Mouse (Mus musculus) heart, postnatal 10 days (tissue): Measurements from ENCODE around the gene Gm21969. TPM values are rescaled to one million over a fixed set of nuclear protein-coding genes. Genes with fewer than 3 reads are reported as not detected.
A peak's percentile ranks its signal among the peaks of the same experiment; 100 is the strongest.

Experiments used
- DNase-seq, 2 experiments: peaks; one replicate each; pipeline ENCODE4 v3.0.0; 2021
- intact Hi-C: fragments of 180-260 bp; cut with DNase I; formaldehyde crosslinking; loops from one replicate; pipeline ENCODE4 v1.15.1; 2025
- total RNA-seq, 2 experiments: library from RNA; stranded (reverse); gene quantifications; 2 replicates each; pipeline ENCODE4 v1.2.3; 2021

Gene Gm21969
- total RNA-seq, 2 experiments from 2014 or later: not detected

DNA sequence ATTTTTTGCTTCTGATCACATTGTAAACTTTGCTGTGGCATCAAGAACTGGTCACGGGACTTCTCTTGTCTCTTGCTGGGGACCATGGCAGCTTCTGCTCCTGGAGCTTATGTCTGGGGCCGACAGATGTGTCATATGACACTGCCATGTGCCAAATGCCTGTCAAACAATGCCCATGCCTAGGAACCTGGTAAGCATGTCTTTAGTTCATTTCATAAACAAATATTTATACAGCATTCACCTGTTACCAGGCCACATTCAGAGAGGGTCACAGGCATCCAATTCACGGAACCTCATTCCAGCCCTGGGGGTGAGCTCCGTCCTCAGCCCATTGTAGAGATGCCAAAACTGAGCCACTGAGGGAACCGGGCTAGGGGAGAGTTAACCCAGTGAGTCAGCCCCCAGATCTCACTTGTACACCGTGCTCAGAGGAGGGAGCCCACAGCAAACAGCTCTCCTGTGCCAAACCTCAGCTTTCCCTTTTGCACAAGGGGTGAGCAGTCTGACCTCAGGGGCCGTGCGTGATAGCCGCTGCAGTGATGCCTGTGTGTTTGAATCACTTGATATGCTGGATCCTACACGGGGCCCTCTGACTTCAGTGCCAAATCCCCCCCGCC is 19.2 kb upstream of the Gm21969 start:
- DNase-seq: no peak
- intact Hi-C loops: no loop called here

DNA sequence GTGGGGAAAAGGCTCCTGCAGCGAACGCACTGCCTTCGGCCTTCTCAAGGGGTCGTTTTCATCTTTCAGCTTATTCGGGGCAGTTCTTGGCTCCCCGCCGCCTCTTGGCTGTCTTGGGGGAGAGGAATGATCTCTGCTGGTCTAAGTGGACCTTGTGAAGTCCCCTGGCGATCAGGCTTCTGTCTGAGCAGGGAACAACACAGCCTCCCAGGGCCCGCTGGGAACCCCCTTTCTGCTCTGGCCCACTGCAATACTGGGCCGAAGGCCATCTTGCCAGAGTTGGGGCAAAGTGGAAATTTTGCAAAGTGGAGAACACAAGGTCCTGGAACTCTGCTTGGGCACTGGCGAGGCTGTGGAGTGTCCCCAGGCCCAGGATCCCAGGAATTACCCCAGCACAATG is 18.3 kb upstream of the Gm21969 start:
- no peak for DNase-seq
- intact Hi-C loops: no loop called here

DNA sequence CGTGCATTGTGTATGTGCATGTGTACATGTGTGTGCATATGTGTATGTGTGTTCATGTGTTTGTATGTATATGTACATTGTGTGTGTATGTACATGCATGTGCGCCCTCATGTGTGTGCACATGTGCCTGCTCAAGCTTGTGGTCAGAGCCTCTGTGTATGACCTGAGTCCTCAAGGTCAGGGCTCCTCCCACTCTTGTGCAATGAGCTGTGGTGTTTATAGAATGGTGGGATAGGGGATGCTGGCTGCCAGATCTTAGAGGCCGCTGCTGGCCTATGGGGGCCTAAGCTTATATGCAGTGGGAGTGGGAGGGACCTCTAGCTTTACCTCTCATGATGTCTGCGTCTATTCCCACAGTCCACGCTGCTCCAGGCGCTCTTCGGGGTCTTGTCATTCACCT is 17.3 kb upstream of the Gm21969 start:
- no peak for DNase-seq
- intact Hi-C loops: no loop called here

DNA sequence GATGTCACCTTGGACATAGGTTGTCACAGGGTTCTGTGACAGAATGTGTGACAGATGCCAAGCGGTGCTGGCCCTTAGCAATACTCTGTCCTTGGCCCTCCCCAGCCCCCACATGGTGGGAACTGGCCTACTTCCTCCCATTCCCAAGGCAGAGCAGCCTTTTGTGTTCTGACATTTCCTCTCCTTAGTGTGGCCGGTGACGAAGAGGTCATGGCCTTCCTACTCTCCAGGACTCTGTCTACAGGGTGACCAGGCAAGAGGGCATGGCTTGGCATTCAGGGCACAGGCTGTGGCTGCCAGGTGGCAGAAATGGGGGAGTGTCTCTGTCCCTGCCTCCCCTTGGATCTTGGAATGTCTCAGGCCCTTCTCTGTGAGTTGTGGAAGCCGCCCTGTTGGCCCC is 15.6 kb upstream of the Gm21969 start:
- DNase-seq: no peak
- intact Hi-C loops: no loop called here

DNA sequence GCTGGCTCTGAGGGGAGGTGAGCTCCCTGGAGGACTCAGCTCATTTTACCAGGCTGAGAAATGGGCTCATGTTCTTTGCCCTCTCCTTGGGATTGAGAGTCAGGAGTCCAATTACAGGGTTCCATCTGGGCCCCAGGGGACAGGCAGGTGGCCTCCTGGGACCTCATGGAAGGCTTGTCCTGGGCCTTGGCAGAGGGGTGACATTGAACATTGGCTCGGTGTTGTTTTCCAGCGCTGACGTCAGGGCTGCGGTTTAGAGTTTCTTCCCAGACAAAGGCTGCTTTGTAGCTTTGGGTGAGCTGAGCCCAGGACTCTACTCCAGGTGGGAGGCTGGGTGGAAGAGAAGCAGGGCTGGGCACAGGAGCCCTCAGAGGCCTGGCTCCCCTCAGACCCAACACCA is 15.2 kb upstream of the Gm21969 start:
- DNase-seq: no peak
- intact Hi-C loops: no loop called here

DNA sequence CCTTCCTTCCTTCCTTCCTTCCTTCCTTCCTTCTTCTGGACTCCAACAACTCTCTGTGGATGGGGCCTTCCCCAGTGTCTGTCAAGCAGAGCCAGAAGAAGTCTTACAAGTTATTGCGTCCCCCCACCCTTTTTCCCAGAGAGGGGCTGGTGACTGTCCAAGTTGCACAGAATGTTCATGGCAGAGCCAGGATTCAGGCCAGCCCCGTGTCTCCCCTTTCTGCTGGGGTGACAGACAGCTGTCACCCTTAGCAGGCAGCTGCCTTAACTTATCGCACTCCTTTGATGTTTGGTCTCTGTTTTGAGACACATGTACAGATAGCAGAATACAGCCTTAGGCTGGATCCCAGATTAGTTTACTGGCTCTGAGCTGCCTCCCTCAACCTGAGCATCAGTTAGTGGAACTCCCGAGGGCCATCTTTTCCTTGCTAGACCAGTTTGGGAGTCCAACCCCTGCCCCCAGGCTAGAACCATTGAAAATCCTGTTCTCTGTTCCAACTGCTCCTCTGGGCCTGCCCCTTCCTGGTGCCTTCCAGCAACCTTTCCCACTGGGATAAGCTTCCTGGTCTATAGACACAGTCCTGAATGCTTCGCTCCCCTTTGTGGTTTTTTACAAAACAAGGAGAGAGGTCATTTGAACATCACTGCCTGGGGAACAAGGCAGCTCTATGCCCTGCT is 13.5 kb upstream of the Gm21969 start:
- intact Hi-C loops: no loop called here
- DNase-seq: no peak

DNA sequence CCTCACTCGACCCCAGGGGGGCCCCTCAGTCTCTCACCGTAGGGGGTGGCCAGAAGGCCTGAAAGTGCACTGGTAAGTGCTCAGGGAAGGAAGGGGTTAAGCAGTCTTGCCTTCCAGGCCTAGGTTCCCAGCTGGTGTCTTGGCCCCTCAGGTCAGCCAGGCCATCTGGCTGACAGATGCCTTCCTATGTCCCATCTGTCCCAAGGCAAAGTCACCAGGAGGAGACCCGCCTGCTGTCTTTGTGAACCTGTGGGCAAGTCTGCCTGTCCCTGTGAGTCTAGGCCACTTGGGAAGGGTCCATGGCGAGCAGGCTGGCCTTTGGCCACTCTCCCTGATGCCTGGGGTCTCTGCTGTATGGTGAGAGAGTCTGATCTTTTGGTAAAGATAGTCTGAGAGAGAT is 12.5 kb upstream of the Gm21969 start:
- intact Hi-C loops: no loop called here
- no peak for DNase-seq

DNA sequence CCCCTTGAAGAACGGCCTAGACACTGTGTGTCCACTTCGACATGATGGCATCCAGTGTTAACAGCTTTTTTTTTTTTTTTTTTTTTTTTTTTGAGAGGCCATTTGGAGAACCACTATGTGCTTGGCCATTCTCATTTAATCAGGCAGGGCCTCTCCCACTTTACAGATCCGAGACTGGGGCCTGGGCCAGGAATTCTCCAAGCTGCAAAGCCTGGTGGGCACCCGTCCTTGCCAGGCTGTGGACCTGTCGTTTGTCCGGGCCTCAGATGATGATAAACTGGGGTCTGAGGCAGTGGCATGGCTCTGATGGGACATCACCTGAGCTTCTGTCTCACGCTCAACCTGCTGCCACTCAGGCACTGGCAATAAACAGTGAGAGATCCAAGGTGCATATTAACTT is 10.1 kb upstream of the Gm21969 start:
- intact Hi-C loops: no loop called here
- DNase-seq: no peak

DNA sequence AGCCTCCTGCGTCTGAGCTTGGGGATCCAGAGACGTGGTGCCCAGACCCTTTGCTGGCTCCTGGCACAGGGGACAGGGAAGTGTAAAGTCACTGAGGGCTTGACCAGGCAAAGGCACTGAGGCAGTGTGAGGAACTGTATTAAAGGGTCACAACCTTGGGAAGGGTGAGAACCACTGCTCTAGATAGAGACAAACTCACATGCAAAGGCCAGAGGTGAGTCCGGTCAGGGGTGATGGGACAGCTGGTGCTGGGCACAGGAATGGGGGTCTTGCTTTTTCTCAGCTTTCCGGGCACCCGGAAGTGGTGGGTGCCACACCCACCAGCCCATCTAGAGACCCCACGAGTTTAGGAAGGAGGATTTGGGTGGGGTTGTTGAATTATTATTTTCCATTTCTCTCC is 9.6 kb upstream of the Gm21969 start:
- intact Hi-C loops: no loop called here
- DNase-seq: no peak

DNA sequence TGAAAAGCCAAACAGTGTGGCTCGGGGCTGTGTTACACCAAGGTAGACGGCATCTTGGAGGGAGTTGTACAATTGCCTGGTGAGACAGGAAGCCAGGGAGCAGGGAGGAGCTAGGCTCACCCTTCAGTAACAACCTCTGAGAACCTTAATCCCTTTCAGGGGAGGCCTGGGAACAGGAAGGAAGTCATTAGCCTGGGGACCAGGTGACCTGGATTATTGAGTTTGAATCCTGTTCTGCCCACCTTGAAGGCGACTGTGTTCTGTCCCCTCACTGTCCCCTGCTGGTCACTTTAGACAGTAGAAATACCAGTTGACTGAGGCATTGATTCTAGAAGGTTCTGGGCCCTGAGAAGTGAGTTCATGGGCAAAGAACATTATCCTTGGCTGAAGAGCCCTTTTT is 8.9 kb upstream of the Gm21969 start:
- intact Hi-C loops: no loop called here

DNA sequence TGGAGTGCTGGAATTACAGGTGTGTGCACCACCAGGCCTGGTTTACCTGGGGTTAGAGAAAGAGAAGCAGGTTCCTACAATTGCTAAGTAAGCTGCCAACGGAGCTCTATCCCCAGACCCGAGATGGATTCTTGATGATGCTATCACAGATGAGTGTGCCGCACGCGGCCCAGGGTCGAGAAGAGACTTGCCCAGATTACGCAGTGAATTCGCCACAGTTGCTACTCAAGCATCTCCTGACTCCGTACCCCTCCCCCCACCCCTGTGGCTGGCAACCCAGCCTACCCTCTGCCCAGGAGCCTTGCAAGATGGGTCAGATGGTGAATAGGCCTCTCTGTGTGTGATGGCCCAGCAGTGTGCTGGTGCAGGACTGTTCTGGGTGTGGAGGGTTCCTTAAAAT is 6.3 kb upstream of the Gm21969 start:
- DNase-seq: no peak
- intact Hi-C loops: no loop called here

More for the DNA sequence above, 8.9 kb upstream of the Gm21969 start:
- DNase-seq: no peak

DNA sequence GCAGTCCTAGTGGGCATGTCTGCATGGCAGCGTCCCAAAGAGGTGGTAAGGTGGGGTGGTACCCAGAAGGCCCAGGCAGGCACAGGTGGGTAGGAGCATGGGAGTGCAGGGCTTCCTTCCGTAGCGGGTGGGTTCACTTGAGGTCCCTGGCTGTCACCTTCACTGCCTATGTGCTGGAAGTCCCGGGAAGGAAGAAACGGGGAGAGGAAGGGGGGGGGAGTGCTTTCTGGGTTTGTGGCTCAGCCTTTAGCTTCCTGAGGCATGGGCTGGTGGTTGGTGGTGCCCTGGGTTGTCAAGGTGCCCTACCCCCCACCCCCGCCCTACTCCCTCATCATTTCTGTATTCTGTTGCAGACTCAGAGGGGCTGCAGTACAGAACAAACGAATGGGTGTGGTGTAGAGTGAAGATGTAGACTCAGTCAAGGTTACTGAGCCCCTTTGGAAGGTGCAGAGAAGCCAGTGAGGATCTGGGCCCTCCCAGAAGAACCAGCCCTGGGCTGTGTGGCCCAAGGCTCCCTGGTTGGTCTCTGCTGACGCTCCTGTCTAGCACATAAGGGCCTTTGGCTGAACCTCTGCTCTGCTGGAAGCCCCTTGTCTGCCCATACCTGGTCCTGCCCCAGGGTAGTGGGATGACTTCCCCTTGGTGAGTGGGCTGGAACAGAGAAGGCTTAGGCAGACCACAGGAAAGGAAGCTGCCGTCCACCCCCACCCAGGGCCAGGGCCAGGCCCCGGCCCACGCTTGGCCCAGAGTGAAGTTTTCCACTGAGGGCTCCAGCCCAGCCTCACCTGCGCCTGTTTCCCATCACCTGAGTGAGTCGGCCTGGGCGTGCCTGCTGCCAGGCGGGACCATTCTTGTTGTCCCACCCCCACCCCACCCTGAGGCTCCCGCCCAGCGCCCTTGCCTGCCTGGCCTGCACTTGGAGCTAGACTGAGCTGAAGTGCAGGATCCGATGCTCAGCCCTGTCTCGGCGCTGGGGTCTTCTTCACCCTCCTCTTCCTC is 5.4 kb upstream of the Gm21969 start:
- intact Hi-C loops: no loop called here
- no peak for DNase-seq

DNA sequence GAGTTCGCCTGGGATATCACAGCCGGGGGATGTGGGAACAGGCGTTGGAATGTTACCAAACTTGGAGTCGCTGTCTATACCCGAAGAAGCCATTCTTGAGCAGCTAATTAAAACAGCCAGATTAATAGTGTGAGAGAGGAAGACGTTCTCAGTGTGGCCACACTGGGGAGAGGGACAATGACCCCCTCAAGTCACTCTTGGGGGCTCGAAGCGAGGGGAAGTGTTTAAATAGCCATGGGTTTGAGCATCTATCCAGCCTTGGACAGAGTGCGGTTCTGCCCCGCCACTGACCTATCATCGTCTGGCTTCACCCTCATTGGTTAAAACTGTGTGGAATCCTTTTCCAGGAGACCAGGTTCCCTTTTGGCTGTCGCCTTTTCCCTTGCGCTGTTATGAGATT is 4.6 kb upstream of the Gm21969 start:
- no peak for DNase-seq
- intact Hi-C loops: no loop called here

DNA sequence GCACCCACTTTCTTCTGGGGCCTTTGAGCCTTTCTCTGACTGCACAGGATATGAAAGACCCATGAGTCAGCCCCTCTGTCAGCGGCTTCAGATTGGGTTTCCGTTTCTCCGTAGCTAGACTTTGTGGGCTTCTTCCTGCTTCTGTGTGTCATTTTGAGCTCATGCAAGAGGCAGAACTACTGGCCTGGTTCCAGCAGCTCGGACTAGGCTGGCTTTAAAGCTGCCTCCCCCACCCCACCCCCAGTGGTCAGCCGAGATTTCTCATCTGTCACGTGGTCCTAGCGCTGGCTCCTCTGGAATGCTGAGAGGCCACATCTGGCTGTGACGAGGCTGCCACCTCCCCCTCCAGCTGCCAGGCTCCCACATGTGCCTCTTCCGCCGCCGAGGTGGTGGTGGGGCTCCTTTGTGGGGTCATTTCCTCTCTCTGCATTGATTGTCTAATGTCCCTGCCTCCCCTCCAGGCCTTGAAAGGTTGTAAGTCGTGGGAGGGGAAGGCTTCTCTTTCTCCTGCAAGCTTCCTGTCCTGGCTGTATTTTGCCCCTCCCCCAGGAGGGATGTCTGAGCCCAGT is 4.0 kb upstream of the Gm21969 start:
- peak; percentile 93 to 95 for DNase-seq
- intact Hi-C loops: loop anchor here (1.0 kb wide), 1 partner anchor 25 kb away; no protein-coding TSS in a partner anchor

DNA sequence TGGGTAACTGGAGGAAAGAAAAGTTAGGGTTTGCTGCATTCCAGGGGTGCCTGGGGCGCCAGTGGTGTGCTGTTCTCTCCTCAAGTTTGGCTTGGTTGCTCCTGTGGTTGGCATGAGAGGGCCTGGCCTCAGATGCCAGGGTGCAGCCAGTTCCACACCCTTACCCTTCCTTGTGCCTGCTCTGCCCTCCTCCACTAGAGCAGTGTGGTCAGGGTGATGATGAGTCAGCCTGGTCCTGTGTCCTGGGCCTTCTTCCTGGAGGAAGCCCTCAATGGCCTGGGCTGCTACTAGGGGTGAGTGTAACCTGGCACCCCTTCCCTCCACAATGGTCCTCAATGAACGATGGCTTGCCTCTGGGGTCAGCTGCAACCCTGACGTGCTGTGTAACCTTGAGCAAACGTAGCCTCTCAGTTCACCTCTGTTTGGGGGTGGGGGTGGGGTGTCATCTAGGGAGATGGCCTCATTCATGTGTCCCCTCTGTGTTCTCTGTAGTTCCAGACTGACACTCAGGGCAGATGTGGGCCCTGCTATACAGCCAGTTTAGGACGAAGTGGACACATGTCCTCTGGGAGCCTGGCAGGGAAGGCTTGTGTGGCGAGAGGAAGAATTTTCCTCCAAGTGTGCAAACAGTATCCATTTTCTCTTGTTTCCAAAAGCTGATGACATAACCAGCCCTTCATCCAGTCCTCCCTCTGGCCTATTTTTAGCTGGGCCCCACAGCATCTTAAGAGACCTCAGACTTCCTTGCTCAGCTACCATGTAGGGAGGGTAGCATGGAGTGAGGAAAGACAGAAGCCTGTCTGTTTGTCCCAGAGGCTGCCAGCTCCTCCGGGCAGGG is 1.2 kb upstream of the Gm21969 start:
- intact Hi-C loops: no loop called here
- DNase-seq: peak in 1 of 2 experiments; percentile 54

DNA sequence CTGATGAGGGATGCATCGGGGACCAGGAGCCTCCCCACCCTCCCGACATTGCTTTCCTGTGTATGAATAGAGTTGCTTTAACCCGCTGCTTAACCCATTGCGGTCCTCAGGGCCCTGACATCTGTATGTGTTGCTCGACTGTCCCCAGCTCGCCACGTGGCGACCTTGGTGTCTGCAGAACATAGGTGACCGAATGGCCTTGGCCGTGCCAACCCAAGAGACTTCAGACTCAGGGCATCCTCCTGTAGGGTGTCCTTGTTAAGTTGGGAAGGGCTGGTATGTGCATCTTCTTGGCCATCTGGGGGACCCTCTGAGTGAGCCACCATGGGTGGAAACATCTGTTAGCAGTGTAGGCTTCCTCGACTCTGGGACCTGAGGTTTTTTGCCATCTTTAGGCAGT is 2.2 kb downstream of the Gm21969 start:
- DNase-seq: no peak
- intact Hi-C loops: no loop called here

DNA sequence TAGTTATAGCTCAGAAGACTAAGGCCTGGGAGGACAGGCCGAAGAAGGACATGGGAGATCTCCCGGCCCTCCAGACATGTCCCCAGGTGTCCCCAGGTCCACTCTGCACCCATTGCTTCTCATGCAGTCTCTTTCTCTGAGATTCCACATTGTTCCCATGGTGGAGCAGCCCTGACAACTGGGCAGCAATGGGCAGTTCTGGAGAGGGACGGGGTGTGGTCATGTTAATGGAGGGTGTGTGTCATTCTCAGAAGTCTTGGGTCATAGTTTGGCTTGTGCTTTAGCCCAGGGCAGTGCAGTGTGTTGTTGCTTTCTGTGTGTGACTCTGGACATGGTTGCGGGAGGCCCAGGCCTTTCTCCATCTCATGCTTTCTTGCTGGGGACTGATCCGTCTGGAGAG is 3.7 kb downstream of the Gm21969 start:
- intact Hi-C loops: no loop called here
- no peak for DNase-seq

DNA sequence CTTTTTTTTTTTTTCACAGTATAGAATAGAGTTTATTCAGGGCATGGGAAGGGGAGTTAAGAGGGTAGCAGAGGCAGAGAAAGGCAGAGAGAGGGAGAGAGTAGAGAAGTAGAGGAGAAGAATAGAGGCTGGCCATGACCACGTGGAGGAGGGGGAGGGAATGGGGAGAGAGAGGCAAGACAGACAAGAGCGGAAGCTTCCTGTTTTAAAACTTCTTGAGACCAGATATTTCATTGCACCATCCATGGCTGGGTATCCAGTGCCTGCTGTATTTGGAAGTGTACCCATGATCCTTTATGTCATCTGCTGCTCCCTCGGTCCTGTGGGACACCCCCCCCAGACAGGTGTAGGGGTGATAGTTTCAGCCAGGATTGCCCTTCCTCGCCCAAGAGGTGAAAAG is 6.0 kb downstream of the Gm21969 start:
- DNase-seq: no peak
- intact Hi-C loops: no loop called here

DNA sequence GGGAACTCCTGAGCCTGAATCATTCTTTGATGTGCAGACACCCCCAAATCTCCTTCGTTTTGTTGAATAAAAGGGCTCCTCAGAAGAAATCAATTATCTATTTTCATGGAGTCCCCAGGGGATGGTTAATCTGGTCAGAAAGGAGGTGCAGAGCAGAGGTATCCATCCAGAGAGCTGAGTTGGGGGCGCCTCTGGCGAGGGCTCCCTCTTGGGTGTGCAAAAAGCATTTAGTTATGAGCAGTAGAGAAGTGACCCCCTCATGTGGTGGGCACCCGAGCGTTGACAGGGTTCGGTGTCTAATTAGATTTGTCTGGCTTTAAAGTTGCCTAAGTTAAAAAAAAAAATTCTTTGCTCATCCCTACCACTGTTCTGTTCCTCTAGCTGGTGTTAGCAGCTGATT is 8.0 kb downstream of the Gm21969 start:
- intact Hi-C loops: loop anchor here (1.0 to 5.0 kb wide), 2 partner anchors 34 to 141 kb away; no protein-coding TSS in a partner anchor
- no peak for DNase-seq

DNA sequence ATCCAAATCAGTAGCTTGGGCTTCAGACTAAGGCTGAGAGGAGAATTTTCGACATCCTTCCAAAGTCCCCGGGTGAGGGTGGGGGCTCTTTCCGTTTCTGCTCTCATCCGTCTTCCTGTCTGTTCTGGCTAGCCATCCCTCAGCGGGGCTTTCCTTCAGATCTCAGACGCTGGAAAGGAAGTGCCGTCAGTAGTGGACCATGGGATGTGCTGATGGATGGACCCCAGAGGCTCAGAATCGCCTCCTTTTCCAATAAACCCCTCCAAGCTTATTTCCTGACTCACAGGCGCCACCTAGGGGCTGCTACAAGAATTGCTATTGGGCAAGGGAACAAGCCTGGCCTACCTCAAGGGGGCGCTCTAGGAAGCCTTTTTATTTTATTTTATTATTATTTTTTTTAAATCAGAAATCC is 8.6 kb downstream of the Gm21969 start:
- DNase-seq: peak; percentile 88 to 95
- intact Hi-C loops: loop anchor here (1.0 to 5.0 kb wide), 2 partner anchors 34 to 141 kb away; no protein-coding TSS in a partner anchor
